11 mouse cellular contexts compared by ENCODE assay signal in genomic region chr5:42065090-42065489, GRCm38 (mm10).
"Had no signal": no experiment of that assay in that cellular context is flagged by ENCODE, and none has a peak within 500 bp of the region (broad histone marks: within the 10 kb centered on the region; RNA-seq: fewer than 3 reads in every experiment).

No protein-coding gene starts in this region.

- ATAC-seq: liver, postnatal 0 days; lung, postnatal 0 days; midbrain, embryonic 13.5 days; midbrain, embryonic 15.5 days had no signal

- DNase-seq: liver, postnatal 0 days; lung, adult 2 months; lung, postnatal 14 days; lung, postnatal 36 days; right cerebral cortex, postnatal 14 days; thymus, adult 18-20 months; thymus, postnatal 14 days; thymus, postnatal 36 days had no signal
